Mouse (Mus musculus) B cell, adult 2 months (primary cell): Measurements from ENCODE around the gene Fam20c.

Experiments used
- DNase-seq, 2 experiments: peaks; one replicate each; pipeline ENCODE4 v3.0.0; 2022

Gene Fam20c

DNA sequence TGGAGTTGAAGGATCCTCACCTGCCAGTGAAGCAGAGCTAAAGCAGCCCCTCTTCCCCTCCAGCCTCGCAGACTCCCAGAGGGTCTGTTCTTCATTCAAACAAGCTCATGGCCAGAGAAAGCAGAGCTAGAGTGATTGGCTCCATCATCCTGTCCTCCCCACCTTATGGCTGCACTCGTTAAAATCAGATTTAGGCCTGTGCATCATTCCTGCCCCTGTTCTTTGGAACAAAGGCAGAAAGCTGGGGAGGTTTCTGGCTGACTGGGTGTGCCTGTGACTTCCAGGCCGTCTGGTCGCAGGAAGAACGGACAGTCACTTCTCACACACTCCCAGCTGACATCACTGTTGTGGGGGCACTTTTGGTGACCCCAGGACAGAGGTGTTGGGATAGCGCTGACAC lies 2.8 kb downstream of the Fam20c start:
- no peak for DNase-seq

DNA sequence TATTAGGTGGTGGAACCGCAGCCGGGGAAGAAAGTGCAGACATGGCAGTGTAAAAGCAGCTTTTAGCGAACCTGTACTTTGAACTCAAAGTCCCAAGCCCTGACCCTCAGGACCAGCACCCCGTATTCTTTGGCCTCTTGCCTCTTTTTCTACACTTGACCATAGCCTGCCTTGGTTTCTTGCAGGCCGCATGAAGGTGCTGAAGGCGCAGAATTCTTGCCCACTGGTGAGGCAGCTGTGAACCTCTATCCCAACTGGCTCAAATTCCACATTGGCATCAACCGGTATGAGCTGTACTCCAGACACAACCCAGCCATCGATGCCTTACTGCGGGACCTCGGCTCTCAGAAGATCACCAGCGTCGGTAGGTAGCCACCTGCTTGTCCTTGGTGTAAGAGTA lies 3.3 kb downstream of the Fam20c start:
- no peak for DNase-seq

DNA sequence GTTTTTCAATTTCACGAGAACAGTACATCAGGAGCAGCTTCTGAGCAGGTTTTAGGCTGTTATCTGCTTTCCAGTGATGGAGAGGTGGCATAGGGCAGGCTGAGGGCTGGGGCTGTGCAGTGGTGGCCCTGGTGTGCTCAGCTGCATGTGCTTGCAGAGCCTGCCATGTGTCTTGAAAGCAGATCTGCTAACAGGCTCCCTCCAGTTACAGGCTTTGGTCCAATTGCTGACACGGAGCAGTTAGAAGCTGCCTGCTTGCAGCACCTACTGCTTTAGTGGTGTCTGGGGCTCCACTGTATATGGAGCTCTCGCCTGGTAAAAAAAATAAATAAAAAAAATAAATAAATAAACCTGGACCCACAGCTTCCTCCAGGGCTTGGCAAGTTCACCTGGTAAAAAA lies 4.2 kb downstream of the Fam20c start:
- DNase-seq, result no peak

GRCm38 (mm10) chr5:138761836-138762334 lies 7.6 kb downstream of the Fam20c start:
- DNase-seq, result no peak

DNA sequence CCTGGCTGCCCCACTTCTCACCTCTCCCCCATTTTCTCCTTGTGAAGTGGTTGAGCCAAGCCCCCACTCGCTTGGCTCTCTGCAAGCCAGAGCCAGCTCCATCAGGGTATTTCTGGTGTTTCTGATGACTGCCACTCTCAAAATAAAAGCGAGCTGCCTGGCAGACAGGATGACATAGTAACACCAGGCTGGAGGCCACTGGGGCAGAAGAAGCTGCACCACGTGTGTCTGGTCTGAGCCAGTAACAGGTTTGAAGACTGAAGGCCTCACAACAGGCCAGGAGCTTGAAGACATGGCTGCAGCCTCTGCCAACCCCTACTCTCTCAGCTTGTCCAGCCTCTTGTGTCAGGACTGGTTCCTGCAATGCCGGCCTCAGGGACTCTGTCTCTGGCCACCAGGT lies 8.0 kb downstream of the Fam20c start:
- no peak for DNase-seq

DNA sequence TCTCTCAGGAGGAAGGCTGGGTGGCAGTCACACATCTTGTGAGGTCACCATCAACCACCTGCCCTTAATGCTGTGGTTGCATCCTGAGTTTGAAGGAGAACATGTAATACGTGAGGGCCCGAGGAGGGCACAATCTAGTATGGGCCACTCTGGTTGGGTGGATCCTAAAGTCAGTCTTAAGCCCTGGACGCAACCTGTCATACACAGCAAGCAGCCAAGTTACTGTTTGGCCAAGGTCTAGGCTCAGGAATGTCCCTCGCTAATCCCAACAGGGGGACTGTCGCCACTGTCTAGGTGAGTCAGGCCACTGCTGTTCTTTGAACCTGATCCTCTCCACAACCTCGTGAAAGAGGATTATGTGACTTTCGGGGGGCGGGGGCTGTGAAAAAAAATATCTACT lies 10.3 kb downstream of the Fam20c start:
- no peak for DNase-seq

DNA sequence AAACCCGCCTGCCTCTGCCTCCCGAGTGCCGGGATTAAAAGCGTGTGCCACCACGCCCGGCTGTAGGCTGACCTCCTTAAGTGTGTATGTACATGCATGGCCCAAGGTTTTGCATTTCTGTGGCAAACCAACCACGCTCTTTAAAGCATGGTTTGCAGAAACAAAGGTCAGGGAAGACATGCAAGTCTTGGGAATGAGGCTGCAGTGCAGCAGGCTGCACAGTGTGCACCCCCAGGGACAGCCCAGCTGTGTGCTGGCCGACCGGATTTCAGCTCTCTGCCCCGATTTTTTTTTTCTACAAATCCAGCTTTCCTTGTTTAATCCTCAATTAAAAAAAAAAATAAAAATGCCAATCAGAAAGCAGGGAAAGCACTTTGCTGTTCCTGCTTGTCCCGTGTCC lies 13.3 kb downstream of the Fam20c start:
- no peak for DNase-seq

GRCm38 (mm10) chr5:138768704-138769103 lies 14.4 kb downstream of the Fam20c start:
- no peak for DNase-seq

DNA sequence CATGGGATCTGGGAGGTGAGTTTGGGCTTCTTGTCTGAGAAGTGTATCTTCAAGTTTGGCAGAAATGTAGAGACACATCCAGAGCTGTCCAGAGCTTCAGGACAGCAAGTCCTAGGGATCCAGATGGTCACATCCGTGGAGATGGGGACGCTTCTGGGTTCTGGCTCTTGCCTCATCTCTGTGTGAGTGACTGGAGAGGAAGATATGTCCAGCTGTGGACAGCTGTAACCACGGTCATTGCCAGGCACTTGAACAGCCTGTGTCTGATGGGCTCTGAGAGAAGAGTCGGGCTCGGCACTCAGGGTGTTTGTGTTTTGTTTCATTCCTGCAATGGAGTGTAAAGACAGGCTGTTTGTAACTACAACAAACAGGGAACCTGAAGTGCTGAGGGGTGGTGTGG lies 14.8 kb downstream of the Fam20c start:
- DNase-seq, result no peak

DNA sequence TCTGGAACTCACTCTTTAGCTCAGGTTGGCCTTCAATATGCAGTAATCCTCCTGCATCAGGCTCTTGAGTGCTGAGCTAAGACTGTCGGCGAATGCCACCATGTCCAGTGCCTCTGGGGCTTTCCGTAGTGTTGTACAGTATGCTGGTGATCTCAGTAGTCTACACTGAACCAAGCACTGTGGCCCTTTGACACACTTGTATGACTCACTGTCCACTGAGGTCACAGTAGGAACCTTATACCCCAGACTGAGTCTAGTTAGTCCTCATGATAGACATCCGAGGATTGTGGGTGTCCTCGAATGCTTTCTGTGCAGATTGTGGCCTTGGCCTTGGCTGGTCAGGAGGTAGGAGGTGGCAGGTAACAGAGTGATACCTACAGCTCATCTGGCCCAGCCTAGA lies 20.8 kb downstream of the Fam20c start:
- no peak for DNase-seq

GRCm38 (mm10) chr5:138776346-138776745 lies 22.0 kb downstream of the Fam20c start:
- DNase-seq, result no peak

GRCm38 (mm10) chr5:138778731-138779463 lies 24.6 kb downstream of the Fam20c start:
- no peak for DNase-seq

GRCm38 (mm10) chr5:138779655-138780054 lies 25.3 kb downstream of the Fam20c start:
- DNase-seq, result no peak

DNA sequence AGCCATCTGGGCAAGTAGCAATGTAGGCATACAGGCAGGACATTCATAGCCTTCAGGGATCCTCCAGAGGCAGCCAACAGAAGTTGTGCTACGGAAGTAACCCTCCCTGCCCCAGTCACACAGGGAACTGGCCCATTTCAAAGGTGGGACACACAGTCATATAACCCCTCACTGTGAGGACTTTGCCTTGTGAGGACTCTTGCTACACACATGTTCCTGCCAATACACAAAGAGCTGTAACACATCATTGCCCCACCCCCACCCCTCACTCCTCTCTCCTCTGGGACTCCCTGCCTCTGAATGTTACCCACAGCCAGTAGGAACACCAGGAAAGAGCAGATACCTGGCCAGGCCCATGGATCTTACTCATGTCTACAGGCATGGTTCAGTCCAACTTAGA lies 28.4 kb downstream of the Fam20c start:
- no peak for DNase-seq

- DNase-seq, result no peak
These were observed 28.9 kb downstream of the Fam20c start for GRCm38 (mm10) chr5:138783181-138783580.

DNA sequence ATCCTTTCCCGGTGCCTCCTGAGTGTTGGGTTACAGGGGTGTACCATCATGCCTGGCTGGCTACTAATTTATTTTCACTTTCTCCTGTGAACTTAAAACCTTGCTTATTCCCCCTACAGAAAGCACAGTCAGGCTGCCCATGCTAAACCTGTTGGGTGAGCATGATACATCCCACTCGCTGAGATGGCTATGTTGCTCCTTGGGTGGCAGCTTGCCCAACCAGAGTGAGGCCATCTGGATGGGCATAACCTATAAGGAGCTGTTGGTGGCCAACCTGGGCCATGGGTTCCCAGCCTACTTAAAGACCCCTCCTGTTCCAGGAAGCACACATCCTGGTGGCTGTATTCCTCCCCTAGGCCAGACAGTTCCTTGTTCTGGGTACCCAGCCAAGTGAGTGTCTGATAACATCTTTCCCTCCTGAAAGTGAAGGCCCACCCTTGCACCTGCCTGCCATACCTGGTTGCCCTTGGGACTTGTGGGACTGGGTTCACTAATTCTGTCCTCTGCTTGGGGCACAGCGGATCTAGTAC lies 31.7 kb downstream of the Fam20c start:
- DNase-seq, result no peak

DNA sequence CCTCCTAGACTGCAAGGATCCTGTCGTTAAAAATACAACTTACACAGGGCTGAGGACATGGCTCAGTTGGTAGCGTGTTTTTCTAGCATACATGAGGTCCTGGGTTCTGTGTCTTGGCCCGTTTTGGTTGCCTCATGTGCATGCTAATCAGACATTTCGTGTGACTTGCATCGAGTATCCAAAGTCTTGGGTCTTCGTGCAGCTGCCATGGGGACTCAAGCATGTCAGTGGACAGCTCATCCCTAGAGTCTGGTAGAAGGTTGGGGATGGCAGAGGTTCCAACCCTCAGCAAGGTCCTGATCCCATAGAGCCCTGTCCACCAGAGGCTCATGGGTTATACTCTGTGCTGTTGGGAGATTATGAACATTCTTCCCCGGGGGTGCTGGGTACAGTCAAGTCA lies 33.3 kb downstream of the Fam20c start:
- no peak for DNase-seq

DNA sequence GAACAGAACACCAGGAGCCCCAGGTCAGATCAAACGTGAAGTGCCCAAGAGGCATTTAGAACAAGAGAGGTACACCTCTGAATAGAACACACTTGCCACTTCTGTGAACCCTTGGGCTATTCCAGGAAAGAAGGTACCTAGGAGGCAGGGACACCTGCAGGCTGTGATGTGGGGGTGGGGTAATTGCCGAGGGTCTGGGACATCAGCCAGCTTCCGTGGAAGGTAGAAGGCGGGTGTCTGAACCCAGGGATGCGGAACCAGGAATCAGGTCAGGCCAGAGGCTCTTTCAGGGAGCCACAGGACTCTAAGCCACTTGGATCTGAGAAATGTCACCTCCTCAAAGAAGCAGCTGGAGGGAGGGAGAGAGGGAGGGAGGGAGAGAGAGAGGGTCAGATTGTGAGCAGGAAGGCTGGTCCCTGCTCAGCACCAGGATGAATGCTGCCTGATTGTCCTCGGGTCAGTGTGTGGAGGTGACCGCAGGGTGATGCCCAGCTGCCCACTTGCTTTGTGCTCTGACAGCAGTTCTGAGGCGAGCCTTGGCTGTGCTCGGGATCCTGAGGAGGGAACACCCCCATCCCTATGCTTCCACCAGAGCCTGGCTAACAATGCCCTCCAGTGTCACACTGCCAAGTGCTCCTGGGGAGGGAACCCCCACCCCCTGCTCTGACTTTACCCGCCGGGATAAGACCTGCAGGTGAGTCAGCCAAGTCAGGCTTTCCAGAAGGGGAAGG lies 34.3 kb downstream of the Fam20c start:
- DNase-seq, result no peak

DNA sequence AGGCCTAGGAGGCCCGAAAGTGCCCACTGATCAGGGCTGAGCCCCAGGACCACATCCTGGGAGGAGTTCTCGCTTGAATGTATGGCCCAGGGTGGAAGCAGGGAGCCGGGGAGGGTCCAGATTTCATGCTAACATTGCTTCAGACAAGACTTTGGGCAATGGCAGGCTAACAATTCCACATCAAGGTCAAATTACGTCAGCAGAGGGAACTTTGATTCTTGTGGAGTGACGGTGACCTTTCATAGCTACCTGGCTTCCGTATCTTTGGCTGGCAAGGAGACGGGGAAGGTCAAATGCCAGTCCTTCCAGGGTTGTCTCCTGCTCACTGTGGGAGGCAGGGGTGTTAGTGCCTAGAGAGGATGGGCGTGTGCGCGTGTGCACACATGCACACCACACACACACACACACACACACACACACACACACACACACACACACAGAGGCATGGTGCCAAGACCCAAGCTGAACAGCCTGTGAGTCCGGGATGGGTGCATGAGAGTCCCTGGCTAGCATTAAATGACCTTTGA lies 36.7 kb downstream of the Fam20c start:
- DNase-seq, result no peak

GRCm38 (mm10) chr5:138801588-138802116 lies 47.3 kb downstream of the Fam20c start:
- no peak for DNase-seq

- DNase-seq, result no peak
These were observed 50.0 kb downstream of the Fam20c start for GRCm38 (mm10) chr5:138804286-138804685.

- DNase-seq, result no peak
These were observed 55.5 kb downstream of the Fam20c start for GRCm38 (mm10) chr5:138809767-138810166.

DNA sequence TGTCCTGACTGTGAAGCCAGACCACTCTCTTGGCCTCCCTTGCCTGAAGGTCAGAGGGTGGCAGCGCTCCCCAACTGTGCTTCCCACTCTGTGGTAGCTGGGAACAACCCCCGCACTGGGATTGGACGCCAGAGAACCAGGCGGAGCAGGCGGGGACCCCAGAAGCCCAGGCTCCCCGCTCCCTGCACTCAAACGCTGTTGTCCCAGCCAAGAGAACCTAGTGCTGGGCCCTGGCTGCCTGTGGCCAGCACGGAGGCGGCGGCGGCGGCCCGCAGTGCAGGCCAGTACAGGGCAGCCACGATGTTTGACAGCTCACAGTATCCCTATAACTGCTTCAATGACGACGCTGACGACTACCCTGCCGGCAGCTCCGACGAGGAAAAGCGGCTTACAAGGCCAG lies 65.5 kb downstream of the Fam20c start, which contains the start of gene Gm5294:
Gene Gm5294 (plus strand): TSS at position 301 of the 400 bp plus-strand sequence.
- DNase-seq, result no peak
